Mouse (Mus musculus): ENCODE measurements at regions not wholly inside any gene's neighbourhood (a gene's known extent, or its start where the extent isn't known, plus 50 kb on each side); places are given as distances from the start of the nearest gene placed in this dataset.

DNA sequence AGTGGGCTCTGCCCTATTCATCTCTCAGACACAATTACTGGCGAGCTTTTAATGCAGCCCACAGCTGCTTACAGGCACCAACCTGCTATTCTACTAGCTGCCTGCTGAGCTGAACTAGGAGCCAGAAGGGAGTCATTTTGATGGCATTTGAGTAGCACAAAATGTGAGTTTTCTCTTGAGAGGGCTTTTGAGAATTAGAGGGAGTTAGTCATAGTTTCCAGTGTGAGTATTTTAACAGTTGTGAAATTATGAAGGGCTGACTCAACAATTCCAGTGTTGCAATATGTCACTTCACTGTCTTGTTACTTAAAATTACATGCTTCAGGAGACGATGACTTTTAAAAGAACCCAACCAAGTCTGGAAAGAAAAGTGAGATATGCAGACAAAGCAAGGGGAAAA, 54.4 kb upstream of the Ly86 start:
- TF ChIP-seq CTCF (IDR thresholded peaks at IDR 0.05; ENCODE audit: borderline replicate concordance, control insufficient read depth, extremely low read depth, insufficient read depth, low read length, poor library complexity) (no peak), POLR2A (IDR thresholded peaks at IDR 0.05; ENCODE audit: control insufficient read depth, extremely low read depth, insufficient read depth, low read length, poor library complexity) (no peak)
- H3K4me1 ChIP-seq (replicated peaks; ENCODE audit: control insufficient read depth, insufficient read depth, low read length), result no peaks in the 10 kb centered on the region
- 89% methylated on average over 2 of the region's 2 CpGs for WGBS
- H3K4me3 ChIP-seq (ENCODE audit: control insufficient read depth, insufficient read depth, low read length), result no peak overlapping the region
- no peak overlapping the region for H3K27ac ChIP-seq (ENCODE audit: control insufficient read depth, insufficient read depth, low read length)
- no peaks in the 10 kb centered on the region for H3K27me3 ChIP-seq (ENCODE audit: control insufficient read depth, insufficient read depth, low read length)
- no peaks in the 10 kb centered on the region for H3K36me3 ChIP-seq (ENCODE audit: control insufficient read depth, insufficient read depth, low read length)
- no peak for DNase-seq

DNA sequence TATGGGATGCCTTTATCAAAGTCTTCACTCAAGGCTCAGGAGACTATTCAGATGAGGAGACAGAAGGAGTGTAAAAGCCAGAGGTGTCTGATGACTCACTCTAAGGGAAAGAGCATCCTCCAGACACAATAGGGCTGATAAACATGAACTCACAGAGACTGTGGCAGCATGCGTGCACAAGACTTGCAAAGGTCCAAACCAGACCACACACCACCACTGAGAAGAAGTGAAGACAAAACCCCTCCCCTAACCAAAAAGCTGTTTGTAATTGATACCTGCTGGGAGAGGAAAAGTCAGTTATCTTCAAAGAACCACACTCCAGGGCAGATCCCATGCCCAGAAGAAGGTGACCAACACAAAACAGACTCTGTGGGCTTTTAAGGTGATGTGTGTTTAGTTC, 56.0 kb upstream of the Ly86 start:
- TF ChIP-seq POLR2A (IDR thresholded peaks at IDR 0.05; ENCODE audit: control insufficient read depth, extremely low read depth, insufficient read depth, low read length, poor library complexity), result no peak
- TF ChIP-seq CTCF (IDR thresholded peaks at IDR 0.05; ENCODE audit: borderline replicate concordance, control insufficient read depth, extremely low read depth, insufficient read depth, low read length, poor library complexity), result no peak
- WGBS, result 96% methylated on average over 1 of the region's 1 CpGs
- H3K27me3 ChIP-seq (ENCODE audit: control insufficient read depth, insufficient read depth, low read length), result no peaks in the 10 kb centered on the region
- H3K27ac ChIP-seq (ENCODE audit: control insufficient read depth, insufficient read depth, low read length), result no peak overlapping the region
- H3K4me1 ChIP-seq (replicated peaks; ENCODE audit: control insufficient read depth, insufficient read depth, low read length), result no peaks in the 10 kb centered on the region
- no peaks in the 10 kb centered on the region for H3K36me3 ChIP-seq (ENCODE audit: control insufficient read depth, insufficient read depth, low read length)
- no peak for DNase-seq
- H3K4me3 ChIP-seq (ENCODE audit: control insufficient read depth, insufficient read depth, low read length), result no peak overlapping the region

DNA sequence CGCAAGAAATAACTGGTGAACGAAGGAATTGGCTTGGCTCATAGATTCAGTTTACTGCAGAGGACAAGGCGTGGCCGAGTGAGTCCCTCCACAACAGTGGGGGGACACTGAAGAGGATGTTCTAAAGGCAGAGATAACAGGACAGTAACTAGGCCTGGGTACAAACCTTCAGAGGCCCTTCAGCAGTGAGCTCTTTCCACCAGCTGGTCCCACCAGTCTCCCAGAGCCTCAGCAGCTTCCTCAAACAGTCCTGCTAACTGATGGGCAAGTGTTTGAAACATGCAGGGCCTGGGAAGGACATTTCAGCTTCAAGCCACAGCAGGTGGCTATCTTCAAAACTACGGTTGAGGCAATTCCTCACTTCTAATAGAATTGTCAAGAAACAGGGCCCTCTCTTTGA, 62.5 kb upstream of the Ly86 start:
- no peak overlapping the region for H3K27ac ChIP-seq (ENCODE audit: control insufficient read depth, insufficient read depth, low read length)
- no peak overlapping the region for H3K4me3 ChIP-seq (ENCODE audit: control insufficient read depth, insufficient read depth, low read length)
- no peaks in the 10 kb centered on the region for H3K36me3 ChIP-seq (ENCODE audit: control insufficient read depth, insufficient read depth, low read length)
- no peaks in the 10 kb centered on the region for H3K27me3 ChIP-seq (ENCODE audit: control insufficient read depth, insufficient read depth, low read length)
- no peaks in the 10 kb centered on the region for H3K4me1 ChIP-seq (replicated peaks; ENCODE audit: control insufficient read depth, insufficient read depth, low read length)
- WGBS, result 91% methylated on average over 5 of the region's 5 CpGs
- TF ChIP-seq CTCF (IDR thresholded peaks at IDR 0.05; ENCODE audit: borderline replicate concordance, control insufficient read depth, extremely low read depth, insufficient read depth, low read length, poor library complexity), result no peak
- no peak for DNase-seq

DNA sequence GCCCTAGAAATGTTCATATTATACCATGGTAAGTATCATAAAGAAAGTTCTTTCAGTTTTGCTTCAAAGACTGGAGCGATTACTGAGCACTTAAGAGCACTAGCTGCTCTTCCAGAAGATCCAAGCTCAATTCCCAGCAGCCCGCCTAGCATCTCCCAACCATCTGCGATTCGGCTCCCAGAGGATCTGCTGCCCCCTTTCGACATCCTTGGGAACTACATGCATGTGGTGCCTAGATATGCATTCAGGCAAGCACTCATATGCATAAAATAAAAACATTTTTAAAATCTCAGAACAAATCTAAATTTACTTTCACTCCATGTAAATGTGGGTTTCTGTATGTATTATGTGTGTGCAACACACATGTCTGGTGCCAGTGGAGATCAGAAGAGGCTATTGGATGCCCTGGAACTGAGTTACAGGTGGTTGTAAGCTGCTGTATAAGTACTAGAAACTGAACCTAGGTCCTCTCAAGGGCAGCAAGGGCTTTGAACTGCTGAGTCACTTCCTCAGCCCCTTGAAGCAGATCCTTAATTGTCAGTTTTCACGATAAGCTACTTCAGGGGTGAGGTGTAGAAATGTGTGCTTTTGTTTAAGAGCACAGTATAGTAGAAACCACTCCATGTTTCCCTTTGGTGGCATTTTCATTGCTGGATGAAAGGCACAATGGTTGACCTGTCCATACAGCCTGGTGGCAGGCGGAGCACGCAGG, 65.8 kb upstream of the Ly86 start:
- H3K27ac ChIP-seq (ENCODE audit: control insufficient read depth, insufficient read depth, low read length), result no peak overlapping the region
- H3K4me3 ChIP-seq (ENCODE audit: control insufficient read depth, insufficient read depth, low read length), result no peak overlapping the region
- H3K4me1 ChIP-seq (replicated peaks; ENCODE audit: control insufficient read depth, insufficient read depth, low read length), result no peaks in the 10 kb centered on the region
- peak; percentile 16 for DNase-seq
- TF ChIP-seq CTCF (IDR thresholded peaks at IDR 0.05; ENCODE audit: borderline replicate concordance, control insufficient read depth, extremely low read depth, insufficient read depth, low read length, poor library complexity) (peak; percentile 48; the same call in 1 of the 2 replicates), POLR2A (IDR thresholded peaks at IDR 0.05; ENCODE audit: control insufficient read depth, extremely low read depth, insufficient read depth, low read length, poor library complexity) (no peak)
- WGBS, result 81% methylated on average over 8 of the region's 8 CpGs
- no peaks in the 10 kb centered on the region for H3K27me3 ChIP-seq (ENCODE audit: control insufficient read depth, insufficient read depth, low read length)
- no peaks in the 10 kb centered on the region for H3K36me3 ChIP-seq (ENCODE audit: control insufficient read depth, insufficient read depth, low read length)

DNA sequence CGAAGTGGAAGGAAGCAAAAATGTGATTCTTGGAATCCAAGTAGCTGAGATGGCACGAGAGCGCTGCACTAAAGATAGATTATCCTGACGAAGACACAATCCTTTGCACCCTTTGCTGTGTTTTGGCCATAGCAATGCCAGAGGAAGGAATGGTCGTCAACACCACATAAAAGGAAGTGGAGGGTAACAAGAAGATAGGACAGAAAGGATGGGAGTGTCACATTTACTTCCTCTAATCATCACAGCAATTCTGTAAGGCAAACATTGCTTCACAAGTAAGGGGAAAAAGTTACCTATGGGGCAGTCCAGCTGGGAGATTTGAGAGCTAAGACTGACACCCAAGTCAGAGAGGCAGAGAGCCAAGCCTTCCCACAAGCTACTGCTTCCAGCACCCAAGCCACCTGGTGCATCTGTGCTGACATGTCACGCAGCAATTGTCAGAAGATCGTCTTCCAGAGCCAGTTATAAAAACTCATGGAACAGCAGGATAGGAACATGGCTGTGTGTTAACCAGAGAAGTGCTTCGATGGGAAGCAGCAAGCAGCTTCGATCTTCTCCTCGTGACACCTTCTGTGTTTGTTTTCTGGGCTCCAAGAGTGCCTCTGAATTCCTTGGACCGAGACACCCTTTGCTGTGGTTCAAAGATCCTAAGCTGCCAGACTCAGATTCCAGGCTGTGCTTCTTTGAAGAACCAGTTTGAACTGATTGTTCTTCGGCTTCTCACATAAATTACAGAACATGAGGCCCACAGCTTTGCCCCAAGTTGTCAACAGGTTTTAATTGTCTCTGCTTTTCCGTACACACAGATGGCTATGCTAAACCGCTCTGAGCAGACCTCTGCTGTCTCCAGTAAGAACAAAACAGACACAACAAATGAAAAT, 95.2 kb upstream of the Ly86 start:
- Histone ChIP-seq H3K36me3 (ENCODE audit: control insufficient read depth, insufficient read depth, low read length) (no peaks in the 10 kb centered on the region), H3K27ac (ENCODE audit: control insufficient read depth, insufficient read depth, low read length) (no peak overlapping the region), H3K27me3 (ENCODE audit: control insufficient read depth, insufficient read depth, low read length) (no peaks in the 10 kb centered on the region), H3K4me3 (ENCODE audit: control insufficient read depth, insufficient read depth, low read length) (no peak overlapping the region), H3K4me1 (replicated peaks; ENCODE audit: control insufficient read depth, insufficient read depth, low read length) (no peaks in the 10 kb centered on the region)
- 84% methylated on average over 14 of the region's 14 CpGs for WGBS
- TF ChIP-seq CTCF (IDR thresholded peaks at IDR 0.05; ENCODE audit: borderline replicate concordance, control insufficient read depth, extremely low read depth, insufficient read depth, low read length, poor library complexity) (no peak), POLR2A (IDR thresholded peaks at IDR 0.05; ENCODE audit: control insufficient read depth, extremely low read depth, insufficient read depth, low read length, poor library complexity) (no peak)
- DNase-seq, result no peak

DNA sequence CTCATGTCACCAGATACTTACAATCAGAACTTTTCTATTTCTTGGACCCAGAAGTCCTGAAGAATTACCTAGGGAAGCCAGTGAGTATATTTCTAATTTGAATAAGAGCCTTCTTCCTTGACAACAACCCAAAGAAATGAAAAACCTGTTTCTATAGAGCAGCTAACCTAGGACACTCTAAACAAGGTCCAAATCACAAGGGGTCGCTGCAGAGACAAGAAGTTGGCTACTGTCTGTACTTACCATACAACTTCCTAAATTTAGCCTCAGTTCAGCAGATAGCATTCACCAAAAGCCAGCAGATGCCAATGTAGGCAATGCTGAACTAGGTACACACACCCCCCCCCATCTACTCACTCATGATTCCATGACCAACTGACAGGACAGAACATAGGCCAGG, 96.3 kb upstream of the Ly86 start:
- TF ChIP-seq POLR2A (IDR thresholded peaks at IDR 0.05; ENCODE audit: control insufficient read depth, extremely low read depth, insufficient read depth, low read length, poor library complexity), result no peak
- no peak for TF ChIP-seq CTCF (IDR thresholded peaks at IDR 0.05; ENCODE audit: borderline replicate concordance, control insufficient read depth, extremely low read depth, insufficient read depth, low read length, poor library complexity)
- no peaks in the 10 kb centered on the region for H3K27me3 ChIP-seq (ENCODE audit: control insufficient read depth, insufficient read depth, low read length)
- 78% methylated on average over 1 of the region's 1 CpGs for WGBS
- H3K4me3 ChIP-seq (ENCODE audit: control insufficient read depth, insufficient read depth, low read length), result no peak overlapping the region
- DNase-seq, result no peak
- H3K4me1 ChIP-seq (replicated peaks; ENCODE audit: control insufficient read depth, insufficient read depth, low read length), result no peaks in the 10 kb centered on the region
- no peaks in the 10 kb centered on the region for H3K36me3 ChIP-seq (ENCODE audit: control insufficient read depth, insufficient read depth, low read length)
- no peak overlapping the region for H3K27ac ChIP-seq (ENCODE audit: control insufficient read depth, insufficient read depth, low read length)

Data from thymus, adult 2 months (tissue).